Mouse (Mus musculus) kidney, adult 10 weeks (tissue): Measurements from ENCODE around the gene Glt8d2. TPM values are rescaled to one million over a fixed set of nuclear protein-coding genes. Genes with fewer than 3 reads are reported as not detected.

Experiments used
- polyA plus RNA-seq: library from polyadenylated mRNA; stranded (reverse); fragments of 350-450 nt; fragmentation: Illumina TruSeq; extraction: RNeasy Lipid Tissue Mini Kit (QIAGEN cat#74804); gene quantifications from one replicate; pipeline ENCODE4 v1.2.3, GENCODE M21; 2014; ENCODE audit warnings: low read depth, low replicate concordance

The Glt8d2 gene
- polyA plus RNA-seq = 0.77 TPM

DNA sequence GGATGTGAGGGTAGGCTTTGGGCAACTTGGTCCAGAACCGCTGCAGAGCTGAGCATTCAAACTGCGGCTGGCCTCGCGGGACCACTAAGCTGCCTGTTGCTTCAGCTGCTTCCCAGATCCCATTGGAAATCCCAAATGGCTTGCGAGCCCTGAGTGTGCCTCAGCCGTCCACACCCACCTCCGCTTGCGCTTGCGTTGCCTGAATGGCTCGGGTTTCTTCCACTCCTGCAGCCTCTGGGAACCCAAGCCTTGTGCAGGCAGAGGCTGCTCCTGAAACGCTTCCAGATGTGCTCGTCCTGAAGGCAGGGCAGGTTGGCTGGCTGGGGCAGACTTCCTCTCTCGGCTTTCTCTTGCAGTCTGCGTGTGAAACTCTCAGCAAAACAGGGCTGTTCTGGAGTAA, at the start of gene Glt8d2:
TSS of gene Glt8d2 (minus strand) at position 157 of the 400 bp plus-strand sequence.

GRCm38 (mm10) chr10:82695956-82696355, 5.5 kb upstream of the Glt8d2 start, which contains the start of gene Hcfc2:
Hcfc2 (plus strand) TSS chr10:82696160.

GRCm38 (mm10) chr10:82629586-82630255, 60.7 kb downstream of the Glt8d2 start, which contains the start of gene Tdg:
Tdg (plus strand) TSS chr10:82629828.

DNA sequence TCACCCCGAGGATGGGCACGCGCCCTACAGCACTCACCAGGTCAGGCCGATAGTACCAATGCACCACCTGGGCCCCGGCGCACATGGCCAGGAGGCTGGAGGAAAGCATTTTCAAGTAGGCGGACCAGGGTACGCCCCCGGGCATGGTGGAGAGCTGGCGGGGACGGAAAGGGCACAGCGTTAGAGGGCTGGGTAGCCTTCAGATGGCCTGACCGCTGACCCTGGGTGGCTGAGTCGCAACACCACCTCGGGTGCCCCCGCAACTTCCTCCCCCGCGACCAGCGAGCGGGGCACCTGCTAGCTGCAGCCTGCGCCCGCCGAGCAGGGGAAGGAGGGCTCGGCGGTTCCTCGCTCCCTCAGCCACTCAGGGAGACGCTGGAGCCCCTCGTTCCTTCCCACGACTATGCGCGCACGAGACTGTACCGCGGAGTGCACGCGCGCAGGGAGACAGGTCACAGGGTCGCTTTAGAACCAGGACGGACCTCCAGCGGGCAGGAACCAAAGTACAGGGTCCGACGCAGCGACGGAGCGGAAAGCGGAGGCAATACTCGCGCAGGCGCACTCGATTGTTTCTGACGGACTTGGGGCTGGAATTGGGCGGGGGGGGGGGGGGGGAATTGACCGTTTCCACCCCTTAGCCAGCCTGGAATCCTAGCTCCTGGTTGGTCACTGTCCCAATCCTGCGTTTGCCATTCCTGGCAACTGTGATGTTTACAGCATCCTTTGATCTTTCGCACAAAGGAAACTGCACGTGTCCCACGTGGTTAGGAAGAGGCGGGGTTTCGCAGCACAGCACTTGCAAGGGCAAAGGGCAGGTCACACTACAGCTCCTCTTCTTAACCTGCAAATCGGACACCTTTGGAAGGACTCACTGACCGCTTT, 67.5 kb downstream of the Glt8d2 start, which contains the start of gene 1190007I07Rik:
TSS of gene 1190007I07Rik (minus strand) at position 558 of the 882 bp plus-strand sequence.

Other genes with a start within 250 kb of the Glt8d2 start
- not detected for gene Gm1553, start 198.0 kb downstream of the Glt8d2 start, polyA plus RNA-seq
- 22.0 TPM for gene 1190007I07Rik, start 67.4 kb downstream of the Glt8d2 start, polyA plus RNA-seq
- 20.4 TPM for gene Tdg, start 60.8 kb downstream of the Glt8d2 start, polyA plus RNA-seq
- gene Hcfc2, start 5.5 kb upstream of the Glt8d2 start, polyA plus RNA-seq = 56.4 TPM
- gene Nfyb, start 73.5 kb upstream of the Glt8d2 start, polyA plus RNA-seq = 28.6 TPM
- gene Txnrd1, start 143.3 kb upstream of the Glt8d2 start, polyA plus RNA-seq = 97.1 TPM
- gene Eid3, start 176.0 kb upstream of the Glt8d2 start, polyA plus RNA-seq = 0.49 TPM